In the genomic region with DNA sequence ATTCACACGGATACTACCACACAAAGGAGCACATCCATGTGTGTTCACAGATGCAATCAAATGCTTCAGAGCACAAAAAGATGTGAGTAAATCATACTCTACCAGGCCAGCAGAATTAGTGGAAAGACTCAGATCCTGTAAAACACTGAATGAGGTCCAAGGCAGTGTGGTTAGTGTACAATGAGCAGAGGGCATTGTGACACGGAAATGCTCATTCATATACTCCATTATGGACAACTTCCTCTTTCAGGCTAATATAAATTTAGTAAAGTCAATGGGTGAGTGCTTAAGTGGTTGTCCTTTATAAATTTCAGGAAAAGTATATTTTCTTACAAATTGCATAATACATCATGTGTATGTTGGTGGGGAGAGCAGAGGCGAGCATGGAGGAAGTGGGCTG, we compare ENCODE assay signal across 34 mouse cellular contexts. TPM values are rescaled to one million over a fixed set of nuclear protein-coding genes. Genes with fewer than 3 reads are reported as not detected.
A peak's percentile ranks its signal among the peaks of the same experiment; 100 is the strongest.
DNase-seq lines count a peak whose midpoint lies in the region; ATAC-seq and TF ChIP-seq lines count a peak whose summit lies in the region.
"Had no signal": no experiment of that assay in that cellular context is flagged by ENCODE, and none has a peak within 500 bp of the region (broad histone marks: within the 10 kb centered on the region; RNA-seq: fewer than 3 reads in every experiment).

No protein-coding gene starts in this region.

- no peak for TF ChIP-seq POLR2A in bone marrow macrophage, adult 2 months (IDR thresholded peaks at IDR 0.05; ENCODE audit: borderline replicate concordance, low read depth, low read length)
- TF ChIP-seq POLR2A in myocyte (IDR thresholded peaks at IDR 0.05; ENCODE audit: insufficient read length, low read depth) = no peak

- no peak for TF ChIP-seq CTCF in bone marrow macrophage, adult 2 months (IDR thresholded peaks at IDR 0.05; ENCODE audit: low read depth, low read length)

- no peak overlapping the region for H3K9ac ChIP-seq in heart, embryonic 14.5 days (ENCODE audit: low read length)
- H3K9ac ChIP-seq: embryonic facial prominence, embryonic 15.5 days; hindbrain, embryonic 15.5 days; liver, embryonic 12.5 days; liver, postnatal 0 days; neural tube, embryonic 15.5 days; stomach, embryonic 15.5 days had no signal

- ATAC-seq in heart, embryonic 14.5 days (ENCODE audit: insufficient number of reproducible peaks, insufficient read depth, low FRiP score, low read depth) = no peak
- ATAC-seq in granulocyte monocyte progenitor cell, adult 5-6 weeks (replicated peaks; ENCODE audit: poor library complexity, severe bottlenecking) = peak; percentile 98
- ATAC-seq in inflammation-experienced regulatory T-cells, adult 6 months = no peak
- ATAC-seq: activated CD4-positive, CD25-positive, alpha-beta regulatory T cell, adult 4 months; forebrain, embryonic 14.5 days; liver, embryonic 12.5 days; liver, postnatal 0 days had no signal

- H3K79me2 ChIP-seq in myocyte (ENCODE audit: control insufficient read depth, insufficient read depth) = peaks cover 18% of the 10 kb centered on the region

- 87% methylated on average over 3 of the region's 3 CpGs for WGBS in heart, embryonic 14.5 days
- WGBS in heart, embryonic 10.5 days = 91% methylated on average over 3 of the region's 3 CpGs

- H3K36me3 ChIP-seq in heart, embryonic 14.5 days (ENCODE audit: control insufficient read depth, insufficient read depth, low read length) = peaks cover 19% of the 10 kb centered on the region
- peaks cover 11% of the 10 kb centered on the region; the same call in 1 of the 2 replicates for H3K36me3 ChIP-seq in heart, embryonic 10.5 days
- H3K36me3 ChIP-seq in myocyte (ENCODE audit: control insufficient read depth, insufficient read depth) = no peaks in the 10 kb centered on the region
- H3K36me3 ChIP-seq: embryonic facial prominence, embryonic 10.5 days; hindbrain, embryonic 10.5 days; hindbrain, embryonic 15.5 days; stomach, embryonic 15.5 days had no signal

- 0 out of 4 replicates have a peak overlapping the region, but pooled peaks of 1 of the 2 experiments have one; percentile 9 for H3K27ac ChIP-seq in heart, embryonic 14.5 days (replicated peaks in 1 of 2; ENCODE audit: control insufficient read depth in 1 of 2, insufficient read depth in 1 of 2, low read depth in 2 of 2, low read length in 2 of 2)
- H3K27ac ChIP-seq in heart, embryonic 10.5 days = no peak overlapping the region
- H3K27ac ChIP-seq in bone marrow macrophage, adult 2 months (ENCODE audit: insufficient read depth, low read depth, low read length) = peak overlapping the region; percentile 70
- H3K27ac ChIP-seq: embryonic facial prominence, embryonic 10.5 days; embryonic facial prominence, embryonic 15.5 days; hindbrain, embryonic 10.5 days; hindbrain, embryonic 15.5 days; liver, embryonic 12.5 days; neural tube, embryonic 15.5 days; stomach, embryonic 15.5 days had no signal

- H3ac ChIP-seq in myocyte (ENCODE audit: control insufficient read depth, insufficient read length) = no peak overlapping the region

- peak overlapping the region in 1 of 2 experiments; percentile 29; a peak in 1 of 4 replicates for H3K4me3 ChIP-seq in heart, embryonic 14.5 days (ENCODE audit: control insufficient read depth in 1 of 2, insufficient read depth in 1 of 2, low read depth in 1 of 2, low read length in 2 of 2)
- no peak overlapping the region for H3K4me3 ChIP-seq in heart, embryonic 10.5 days
- H3K4me3 ChIP-seq in bone marrow macrophage, adult 2 months (ENCODE audit: insufficient read depth, low read length) = no peak overlapping the region
- H3K4me3 ChIP-seq in myocyte = peak overlapping the region; percentile 16
- H3K4me3 ChIP-seq: embryonic facial prominence, embryonic 10.5 days; embryonic facial prominence, embryonic 15.5 days; hindbrain, embryonic 10.5 days; hindbrain, embryonic 15.5 days; liver, embryonic 12.5 days; neural tube, embryonic 15.5 days; stomach, embryonic 15.5 days had no signal

- no peak for DNase-seq in heart, embryonic 10.5 days (ENCODE audit: low spot score)
- DNase-seq: adrenal gland, adult 2 months; adrenal gland, postnatal 36 days; cerebellum, adult 2 months; cerebellum, postnatal 14 days; kidney, adult 8-10 months; kidney, postnatal 10 days; layer of hippocampus, postnatal 36 days; left cerebral cortex, postnatal 4 days; liver, postnatal 0 days; lung, postnatal 36 days; midbrain, embryonic 14.5 days; retina, postnatal 1 day; right cerebral cortex, postnatal 14 days had no signal

- peak overlapping the region; percentile 54 for H3K4me2 ChIP-seq in heart, embryonic 14.5 days (ENCODE audit: low read length)
- peak overlapping the region; percentile 59 for H3K4me2 ChIP-seq in myocyte (ENCODE audit: low read depth)
- H3K4me2 ChIP-seq: embryonic facial prominence, embryonic 15.5 days; hindbrain, embryonic 15.5 days; liver, embryonic 12.5 days; neural tube, embryonic 15.5 days; stomach, embryonic 15.5 days had no signal

- H3K27me3 ChIP-seq in heart, embryonic 14.5 days (ENCODE audit: control insufficient read depth, insufficient read depth, low read length) = no peaks in the 10 kb centered on the region
- no peaks in the 10 kb centered on the region for H3K27me3 ChIP-seq in heart, embryonic 10.5 days (ENCODE audit: insufficient read depth, poor library complexity, severe bottlenecking)
- no peaks in the 10 kb centered on the region for H3K27me3 ChIP-seq in myocyte (ENCODE audit: control insufficient read depth, insufficient read depth, insufficient read length)
- H3K27me3 ChIP-seq: CH12.LX; embryonic facial prominence, embryonic 15.5 days; hindbrain, embryonic 15.5 days; liver, embryonic 12.5 days; neural tube, embryonic 15.5 days; stomach, embryonic 15.5 days had no signal

- H3K9me3 ChIP-seq in heart, embryonic 14.5 days (ENCODE audit: control insufficient read depth, low read length) = no peaks in the 10 kb centered on the region
- no peaks in the 10 kb centered on the region for H3K9me3 ChIP-seq in heart, embryonic 10.5 days
- H3K9me3 ChIP-seq: embryonic facial prominence, embryonic 10.5 days; embryonic facial prominence, embryonic 15.5 days; hindbrain, embryonic 10.5 days; hindbrain, embryonic 15.5 days; liver, embryonic 12.5 days; neural tube, embryonic 15.5 days; stomach, embryonic 15.5 days had no signal

- H3K4me1 ChIP-seq in heart, embryonic 14.5 days (ENCODE audit: control insufficient read depth in 2 of 2, insufficient read depth in 2 of 2, low read length in 2 of 2) = peaks cover 5% of the 10 kb centered on the region in 2 experiments; a peak in 3 of 4 replicates
- peaks cover 7% of the 10 kb centered on the region; the same call in 1 of the 2 replicates for H3K4me1 ChIP-seq in heart, embryonic 10.5 days
- H3K4me1 ChIP-seq in bone marrow macrophage, adult 2 months (ENCODE audit: control insufficient read depth, insufficient read depth, low read length) = peaks cover 22% of the 10 kb centered on the region
- H3K4me1 ChIP-seq: hindbrain, embryonic 10.5 days; hindbrain, embryonic 15.5 days; liver, embryonic 12.5 days; neural tube, embryonic 15.5 days; stomach, embryonic 15.5 days had no signal

TF ChIP-seq in myocyte, 11 proteins besides CTCF, POLR2A, EP300 and RAD21:
- TF ChIP-seq TCF12 (IDR thresholded peaks at IDR 0.05; ENCODE audit: insufficient read depth, poor library complexity, severe bottlenecking) = no peak
- TF ChIP-seq TCF3 (IDR thresholded peaks at IDR 0.05; ENCODE audit: insufficient read length, low read depth) = no peak
- TF ChIP-seq USF1 (IDR thresholded peaks at IDR 0.05; ENCODE audit: low read depth) = no peak
- TF ChIP-seq REST (IDR thresholded peaks at IDR 0.05; ENCODE audit: insufficient read depth, insufficient read length) = no peak
- no peak for TF ChIP-seq CEBPB (IDR thresholded peaks at IDR 0.05; ENCODE audit: insufficient read depth, poor library complexity, severe bottlenecking)
- TF ChIP-seq MAX (IDR thresholded peaks at IDR 0.05; ENCODE audit: low read depth) = no peak
- no peak for TF ChIP-seq SRF (IDR thresholded peaks at IDR 0.05; ENCODE audit: control insufficient read depth, insufficient read length, low read depth)
- TF ChIP-seq E2F4 (IDR thresholded peaks at IDR 0.05; ENCODE audit: insufficient read depth) = no peak
- TF ChIP-seq POLR2AphosphoS2 (IDR thresholded peaks at IDR 0.05; ENCODE audit: insufficient read length, low read depth) = no peak
- TF ChIP-seq MYOD1 (IDR thresholded peaks at IDR 0.05; ENCODE audit: control insufficient read depth in 1 of 3, insufficient read length in 2 of 3, low read depth in 2 of 3) = no peak
- no peak for TF ChIP-seq MYOG (IDR thresholded peaks at IDR 0.05; ENCODE audit: control insufficient read depth in 1 of 3, insufficient read depth in 1 of 3, insufficient read length in 2 of 3, low read depth in 2 of 3)

RNA-seq across cellular contexts. Expression of gene Gm10097, which starts 1.9 kb away (rescaled TPM):
- polyA plus RNA-seq in heart, embryonic 14.5 days (2014; fragmentation: Nextera tagmentation; extraction: Ambion mirVana) = 0.53 and 0.57 TPM in 2 replicates
- polyA plus RNA-seq in heart, embryonic 10.5 days (2016; fragmentation: Nextera tagmentation; extraction: Ambion mirVana) = 0.18 and 0.25 TPM in 2 replicates
- not detected in 2 replicates for polyA plus RNA-seq in bone marrow macrophage, adult 2 months (2012; ENCODE audit: insufficient read depth, insufficient read length, missing spikeins)
- total RNA-seq in granulocyte monocyte progenitor cell, adult 5-6 weeks (2014; fragmentation: Nextera tagmentation) = not detected in 2 replicates
- total RNA-seq in granulocyte monocyte progenitor cell, adult 5-6 weeks (2017) = not detected in 2 replicates
- polyA plus RNA-seq in myocyte (2012; fragmentation: generic; extraction: Trizol) = 0.04 TPM
- polyA plus RNA-seq in inflammation-experienced regulatory T-cells, adult 6 months (2017; shearing (Covaris generic)) = under 1 TPM; 0.29 to 0.59 (median 0.46) TPM
- total RNA-seq: adrenal gland, adult 2 months; adrenal gland, postnatal 36 days; CH12.LX; ES-E14; layer of hippocampus, postnatal 36 days; left cerebral cortex, postnatal 4 days; monocyte, adult 5-6 weeks had no signal
- polyA plus RNA-seq: activated CD4-positive, CD25-positive, alpha-beta regulatory T cell, adult 4 months; adrenal gland, adult 2 months; cerebellum, adult 2 months; forebrain, embryonic 14.5 days; gonadal fat pad, adult 2 months; large intestine, adult 2 months; liver, embryonic 12.5 days; small intestine, adult 2 months had no signal
